Mouse (Mus musculus) E14TG2a.4 (cell line): Measurements from ENCODE around the gene Slc43a2.
"Not testable (repeated sequence)": the region's sequence is repeated elsewhere in the genome, so short reads cannot be mapped to it uniquely, and the experiment has no call there.

Source experiments
- H3K27me3 ChIP-seq: 2 replicates; pipeline ENCODE4 v1.6.1; 2014; ENCODE audit warnings: low read length, control low read depth; ENCODE audit not compliant: insufficient read depth
- H3K36me3 ChIP-seq: 2 replicates; pipeline ENCODE4 v1.6.1; 2014; ENCODE audit warnings: low read length, control low read depth; ENCODE audit not compliant: insufficient read depth
- H3K4me1 ChIP-seq: replicated peaks from 2 replicates; pipeline ENCODE4 v1.6.1; 2014; ENCODE audit warnings: low read depth, low read length, control low read depth
- H3K4me3 ChIP-seq: replicated peaks from 2 replicates; pipeline ENCODE4 v1.5.1; 2014; ENCODE audit warnings: mild to moderate bottlenecking, low read length
- H3K9me3 ChIP-seq: 2 replicates; pipeline ENCODE4 v1.6.1; 2014; ENCODE audit warnings: low read length, control low read depth
- CTCF ChIP-seq: conservative IDR thresholded peaks from 2 replicates; pipeline ENCODE4 v1.5.1; 2014; ENCODE audit warnings: low read length
- NANOG ChIP-seq: IDR thresholded peaks from 2 replicates; pipeline ENCODE4 v1.6.1; 2014; ENCODE audit warnings: borderline replicate concordance, low read length, mixed read lengths
- POU5F1 ChIP-seq: IDR thresholded peaks from 2 replicates; pipeline ENCODE4 v1.6.1; 2014; ENCODE audit warnings: low read length, borderline replicate concordance

Slc43a2 gene

DNA sequence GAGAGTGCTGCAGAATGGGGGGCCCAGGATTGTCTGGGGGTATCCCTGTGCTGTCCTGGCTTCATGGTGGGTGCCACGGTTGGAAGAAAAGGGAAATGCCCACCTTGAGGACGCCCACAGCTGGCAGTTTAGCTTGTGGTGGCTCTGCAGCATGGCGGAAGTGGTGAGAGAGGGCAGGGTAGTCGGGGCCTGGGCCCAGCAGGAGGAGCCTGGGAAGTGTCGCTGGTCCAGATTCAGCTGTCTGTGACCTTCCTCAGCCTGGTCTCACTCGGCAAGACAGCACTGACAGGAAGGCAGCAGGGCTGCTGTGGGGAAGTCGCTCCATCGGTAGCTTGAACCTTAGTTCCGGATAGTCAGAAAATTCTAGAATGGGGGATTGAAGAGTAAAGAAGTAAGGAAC, 62.9 kb downstream of the Slc43a2 start:
- TF ChIP-seq NANOG (no peak), POU5F1 (no peak), CTCF (no peak)
- Histone ChIP-seq H3K9me3 (no peaks in the 10 kb centered on the region), H3K4me3 (no peak overlapping the region), H3K36me3 (peaks cover 78% of the 10 kb centered on the region), H3K4me1 (peaks cover 43% of the 10 kb centered on the region), H3K27me3 (no peaks in the 10 kb centered on the region)

GRCm38 (mm10) chr11:75595404-75595803, 63.9 kb downstream of the Slc43a2 start:
- Histone ChIP-seq H3K36me3 (peaks cover 78% of the 10 kb centered on the region), H3K27me3 (no peaks in the 10 kb centered on the region), H3K4me1 (peaks cover 41% of the 10 kb centered on the region), H3K4me3 (no peak overlapping the region), H3K9me3 (no peaks in the 10 kb centered on the region)
- no peak for TF ChIP-seq NANOG

DNA sequence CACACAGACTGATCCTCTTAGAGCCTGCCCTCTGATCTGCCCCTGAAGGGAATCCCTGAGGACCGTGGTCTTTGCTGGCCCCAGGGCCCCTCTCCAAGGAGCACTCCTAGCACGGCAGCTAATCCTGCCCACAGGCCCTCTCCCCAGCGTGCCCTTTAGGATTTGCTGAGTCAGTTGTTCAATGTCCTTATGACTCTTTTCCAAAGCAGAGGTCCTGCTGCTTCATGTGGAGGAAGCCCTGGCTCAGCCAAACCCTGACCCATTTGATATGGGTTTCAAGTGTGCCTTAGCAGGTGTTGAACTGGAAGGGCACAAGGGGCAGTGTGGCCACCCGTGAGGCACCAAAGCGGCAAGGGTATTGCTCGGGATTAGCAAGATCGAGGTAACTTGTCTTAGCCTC, 64.3 kb downstream of the Slc43a2 start:
- Histone ChIP-seq H3K27me3 (no peaks in the 10 kb centered on the region), H3K4me3 (no peak overlapping the region), H3K36me3 (peaks cover 82% of the 10 kb centered on the region), H3K4me1 (peaks cover 45% of the 10 kb centered on the region), H3K9me3 (no peaks in the 10 kb centered on the region)
- no peak for TF ChIP-seq CTCF
- no peak for TF ChIP-seq POU5F1
- no peak for TF ChIP-seq NANOG

DNA sequence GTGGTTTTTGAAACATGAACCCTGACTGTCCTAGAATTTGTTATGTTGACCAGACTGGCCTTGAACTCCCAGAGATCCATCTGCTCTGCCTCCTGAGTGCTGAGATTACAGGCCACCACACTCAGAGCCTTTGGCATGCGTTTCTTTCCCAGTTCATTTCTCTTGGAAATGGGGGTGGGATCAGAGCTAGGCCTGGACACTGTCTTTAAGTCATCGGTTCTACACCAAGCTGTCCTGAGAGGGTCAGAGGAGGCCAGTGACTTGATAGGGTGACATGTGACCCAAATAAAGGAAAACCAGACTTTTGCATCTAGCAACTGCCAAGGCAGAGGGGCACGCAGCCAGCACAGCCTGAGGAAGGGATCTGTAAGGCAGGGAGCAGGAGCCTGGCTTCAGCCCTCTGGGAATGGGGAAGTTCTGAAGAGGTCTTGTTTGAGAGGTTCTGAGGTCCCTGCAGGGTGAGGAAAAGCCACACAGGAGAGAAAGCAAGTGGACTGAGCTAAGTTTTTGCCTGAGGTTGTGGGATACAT, 65.3 kb downstream of the Slc43a2 start:
- TF ChIP-seq POU5F1 (no peak), NANOG (no peak), CTCF (no peak)
- no peaks in the 10 kb centered on the region for H3K27me3 ChIP-seq
- H3K4me3 ChIP-seq: no peak overlapping the region
- peaks cover 39% of the 10 kb centered on the region for H3K4me1 ChIP-seq
- peaks cover 85% of the 10 kb centered on the region for H3K36me3 ChIP-seq
- no peaks in the 10 kb centered on the region for H3K9me3 ChIP-seq

GRCm38 (mm10) chr11:75598004-75598403, 66.5 kb downstream of the Slc43a2 start:
- no peak overlapping the region for H3K4me3 ChIP-seq
- no peaks in the 10 kb centered on the region for H3K9me3 ChIP-seq
- no peaks in the 10 kb centered on the region for H3K27me3 ChIP-seq
- TF ChIP-seq NANOG (no peak), CTCF (no peak), POU5F1 (no peak)
- peaks cover 29% of the 10 kb centered on the region for H3K4me1 ChIP-seq
- peaks cover 86% of the 10 kb centered on the region for H3K36me3 ChIP-seq

GRCm38 (mm10) chr11:75599802-75600201, 68.3 kb downstream of the Slc43a2 start:
- H3K27me3 ChIP-seq, H3K9me3 ChIP-seq, H3K4me3 ChIP-seq: not testable (repeated sequence)
- Histone ChIP-seq H3K4me1 (peaks cover 28% of the 10 kb centered on the region), H3K36me3 (peaks cover 87% of the 10 kb centered on the region)

DNA sequence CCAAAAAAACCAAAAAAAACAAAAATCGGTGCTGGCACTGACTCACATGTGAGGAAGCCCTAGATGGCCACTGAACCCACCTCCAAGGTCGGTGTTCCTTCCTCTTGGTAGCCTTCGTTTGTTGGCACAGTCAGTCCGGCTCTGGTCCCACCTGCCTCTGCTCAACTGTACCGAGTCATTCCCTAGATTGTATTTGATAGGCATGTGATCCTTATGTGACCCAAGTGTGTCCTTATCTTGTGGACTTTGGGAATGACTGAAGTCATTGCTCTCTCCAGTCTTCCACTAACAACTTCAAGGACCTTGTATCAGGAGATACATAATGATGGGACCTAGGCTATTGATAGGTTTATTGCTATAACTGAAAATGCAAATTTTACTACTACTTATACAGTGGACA, 73.3 kb downstream of the Slc43a2 start:
- Histone ChIP-seq H3K9me3 (no peaks in the 10 kb centered on the region), H3K4me3 (no peak overlapping the region), H3K4me1 (peaks cover 70% of the 10 kb centered on the region), H3K36me3 (peaks cover 71% of the 10 kb centered on the region), H3K27me3 (no peaks in the 10 kb centered on the region)
- TF ChIP-seq CTCF (no peak), NANOG (no peak), POU5F1 (no peak)

- H3K4me1 ChIP-seq: peaks cover 75% of the 10 kb centered on the region
- TF ChIP-seq POU5F1 (no peak), CTCF (no peak), NANOG (no peak)
- no peak overlapping the region for H3K4me3 ChIP-seq
- peaks cover 71% of the 10 kb centered on the region for H3K36me3 ChIP-seq
- H3K9me3 ChIP-seq: no peaks in the 10 kb centered on the region
- no peaks in the 10 kb centered on the region for H3K27me3 ChIP-seq
Observed at GRCm38 (mm10) chr11:75605318-75605717, 73.8 kb downstream of the Slc43a2 start.

DNA sequence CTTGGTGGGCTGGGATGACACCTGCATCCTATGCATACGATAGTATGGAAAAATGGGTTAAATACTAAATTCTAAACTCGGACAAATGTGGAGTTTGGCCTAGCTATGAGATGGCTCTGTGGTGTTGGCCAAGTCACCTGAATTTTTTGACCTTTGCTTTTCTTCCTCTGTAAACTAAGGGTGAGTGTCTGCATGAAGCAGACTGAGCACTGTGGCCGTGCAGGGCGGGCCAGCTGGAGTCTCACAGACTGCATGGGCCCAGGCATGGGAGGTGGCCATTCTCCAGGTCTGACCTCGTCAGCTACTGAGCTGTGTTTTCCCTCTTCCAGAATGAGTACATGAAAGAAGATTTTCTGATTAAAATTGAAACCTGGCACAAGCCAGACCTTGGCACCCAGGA, 77.3 kb downstream of the Slc43a2 start:
- H3K9me3 ChIP-seq: no peaks in the 10 kb centered on the region
- TF ChIP-seq NANOG (no peak), CTCF (no peak), POU5F1 (no peak)
- peaks cover 71% of the 10 kb centered on the region for H3K4me1 ChIP-seq
- no peaks in the 10 kb centered on the region for H3K27me3 ChIP-seq
- no peak overlapping the region for H3K4me3 ChIP-seq
- H3K36me3 ChIP-seq: peaks cover 68% of the 10 kb centered on the region

- Histone ChIP-seq H3K9me3 (no peaks in the 10 kb centered on the region), H3K4me3 (no peak overlapping the region), H3K36me3 (peaks cover 63% of the 10 kb centered on the region), H3K27me3 (no peaks in the 10 kb centered on the region), H3K4me1 (peaks cover 59% of the 10 kb centered on the region)
- TF ChIP-seq POU5F1: 0 out of 2 replicates have a peak, but pooled peaks have one; percentile 44
- TF ChIP-seq NANOG: no peak
Observed at GRCm38 (mm10) chr11:75610021-75610420, 78.5 kb downstream of the Slc43a2 start.
